ENCODE assay signal across 22 mouse cellular contexts in genomic region chr16:35741621-35742020, GRCm38 (mm10). TPM values are rescaled to one million over a fixed set of nuclear protein-coding genes. Genes with fewer than 3 reads are reported as not detected.
A peak's percentile ranks its signal among the peaks of the same experiment; 100 is the strongest.
DNase-seq lines count a peak whose midpoint lies in the region; ATAC-seq and TF ChIP-seq lines count a peak whose summit lies in the region.
"Had no signal": no experiment of that assay in that cellular context is flagged by ENCODE, and none has a peak within 500 bp of the region (broad histone marks: within the 10 kb centered on the region; RNA-seq: fewer than 3 reads in every experiment).

No protein-coding gene starts in this region.

- intact Hi-C loops in heart, adult 2 months (cut with DNase I), result no loop called here

- H3K36me3 ChIP-seq in kidney, embryonic 14.5 days (ENCODE audit: control insufficient read depth, insufficient read depth, low read length), result no peaks in the 10 kb centered on the region
- no peaks in the 10 kb centered on the region; the same call in 1 of the 2 replicates for H3K36me3 ChIP-seq in heart, adult 2 months (ENCODE audit: control insufficient read depth, insufficient read depth, low read length)
- H3K36me3 ChIP-seq: embryonic facial prominence, embryonic 15.5 days; forebrain, embryonic 10.5 days; hindbrain, embryonic 12.5 days had no signal

- H3K4me3 ChIP-seq in kidney, embryonic 14.5 days (ENCODE audit: low read length), result no peak overlapping the region
- H3K4me3 ChIP-seq in heart, adult 2 months, result no peak overlapping the region
- H3K4me3 ChIP-seq: embryonic facial prominence, embryonic 15.5 days; erythroblast, embryonic 14.5 days; forebrain, embryonic 10.5 days; heart, embryonic 13.5 days; hindbrain, embryonic 12.5 days had no signal

- H3K27ac ChIP-seq in kidney, embryonic 14.5 days (ENCODE audit: low read depth, low read length), result no peak overlapping the region
- no peak overlapping the region for H3K27ac ChIP-seq in heart, adult 2 months
- H3K27ac ChIP-seq: embryonic facial prominence, embryonic 15.5 days; forebrain, embryonic 10.5 days; heart, embryonic 13.5 days; hindbrain, embryonic 12.5 days had no signal

- TF ChIP-seq CTCF in heart, adult 2 months (IDR thresholded peaks at IDR 0.05), result no peak

- H3K79me2 ChIP-seq in heart, adult 2 months (replicated peaks; ENCODE audit: control insufficient read depth, insufficient read depth, low read length), result peaks cover 2% of the 10 kb centered on the region; the same call in 1 of the 2 replicates

- no peak overlapping the region for H3K9ac ChIP-seq in kidney, embryonic 14.5 days (ENCODE audit: low read depth, low read length)
- H3K9ac ChIP-seq in heart, adult 2 months (ENCODE audit: low read depth, low read length), result no peak overlapping the region
- H3K9ac ChIP-seq: embryonic facial prominence, embryonic 15.5 days; heart, embryonic 13.5 days; hindbrain, embryonic 12.5 days had no signal

- no peak for TF ChIP-seq EP300 in heart, adult 2 months (IDR thresholded peaks at IDR 0.05; ENCODE audit: insufficient read depth, low read depth, low read length)

- ATAC-seq in CD4-positive, CD25-positive, alpha-beta regulatory T cell, adult 4 months, result peak; percentile 13
- no peak for ATAC-seq in kidney, embryonic 14.5 days (ENCODE audit: low FRiP score, low TSS enrichment)
- no peak for ATAC-seq in granulocyte monocyte progenitor cell, adult 5-6 weeks (replicated peaks; ENCODE audit: poor library complexity, severe bottlenecking)
- ATAC-seq: forebrain, embryonic 14.5 days; hindbrain, embryonic 16.5 days had no signal

- no peaks in the 10 kb centered on the region for H3K9me3 ChIP-seq in kidney, embryonic 14.5 days (ENCODE audit: control insufficient read depth, low read length)
- H3K9me3 ChIP-seq: embryonic facial prominence, embryonic 15.5 days; forebrain, embryonic 10.5 days; heart, embryonic 13.5 days; hindbrain, embryonic 12.5 days had no signal

- no peak for TF ChIP-seq POLR2A in heart, adult 2 months (IDR thresholded peaks at IDR 0.05; ENCODE audit: insufficient read depth, low read depth, low read length)

- DNase-seq in induced T-regulatory cell, adult 2 months (ENCODE audit: low read depth), result peak; percentile 17
- DNase-seq in thymus, postnatal 10 days (ENCODE audit: low spot score in 2 of 2), result peak; percentile 28 to 52
- DNase-seq in thymus, postnatal 4 days, result peak; percentile 46
- DNase-seq in heart, adult 2 months, result no peak
- DNase-seq: adrenal gland, postnatal 10 days; cerebellum, adult 11 months; cerebellum, adult 9-10 months; cerebellum, postnatal 25 days; embryo, embryonic 11 days; gastrocnemius, postnatal 14 days; heart, postnatal 4 days; kidney, adult 11 months had no signal

- H3K27me3 ChIP-seq in kidney, embryonic 14.5 days (ENCODE audit: control insufficient read depth, insufficient read depth, low read length), result no peaks in the 10 kb centered on the region
- no peaks in the 10 kb centered on the region for H3K27me3 ChIP-seq in heart, adult 2 months (ENCODE audit: control insufficient read depth, insufficient read depth, low read length)
- H3K27me3 ChIP-seq: embryonic facial prominence, embryonic 15.5 days; heart, embryonic 13.5 days; hindbrain, embryonic 12.5 days had no signal

- WGBS in kidney, embryonic 14.5 days, result 92% methylated on average over 5 of the region's 5 CpGs
- WGBS in heart, adult 2 months, result 97% methylated on average over 5 of the region's 5 CpGs

- no peaks in the 10 kb centered on the region for H3K4me1 ChIP-seq in kidney, embryonic 14.5 days (ENCODE audit: control insufficient read depth, insufficient read depth, low read length)
- H3K4me1 ChIP-seq in heart, adult 2 months (ENCODE audit: control insufficient read depth, insufficient read depth, low read length), result peaks cover 11% of the 10 kb centered on the region

- no peak overlapping the region for H3K4me2 ChIP-seq in kidney, embryonic 14.5 days (replicated peaks; ENCODE audit: low read depth, low read length)
- H3K4me2 ChIP-seq: embryonic facial prominence, embryonic 15.5 days; hindbrain, embryonic 12.5 days had no signal

RNA-seq across cellular contexts. Expression of gene Dirc2, which starts 27.5 kb away (rescaled TPM):
- polyA plus RNA-seq in CD4-positive, CD25-positive, alpha-beta regulatory T cell, adult 4 months (2017; shearing (Covaris generic)), result 1 to 10 TPM; 2.2 to 5.6 TPM
- polyA plus RNA-seq in kidney, embryonic 14.5 days (2014; fragmentation: Nextera tagmentation; extraction: Ambion mirVana), result 14.3 and 17.9 TPM in 2 replicates
- total RNA-seq in granulocyte monocyte progenitor cell, adult 5-6 weeks (2014; fragmentation: Nextera tagmentation), result 24.9 and 31.7 TPM in 2 replicates
- 15.8 and 21.1 TPM in 2 replicates for total RNA-seq in granulocyte monocyte progenitor cell, adult 5-6 weeks (2017)
- total RNA-seq in heart, adult 2 months (2021), result 10 to 100 TPM; 49.9 to 61.9 TPM
- polyA plus RNA-seq in heart, adult 2 months (2012; rRNA removed), result 43.2 and 67.5 TPM in 2 replicates

RNA-seq across cellular contexts. Expression of gene Hspbap1, which starts 28.6 kb away (rescaled TPM):
- polyA plus RNA-seq in CD4-positive, CD25-positive, alpha-beta regulatory T cell, adult 4 months (2017; shearing (Covaris generic)), result 10 to 100 TPM; 35.1 to 36.3 TPM
- polyA plus RNA-seq in kidney, embryonic 14.5 days (2014; fragmentation: Nextera tagmentation; extraction: Ambion mirVana), result 12.6 and 18.5 TPM in 2 replicates
- 3.0 and 7.8 TPM in 2 replicates for total RNA-seq in granulocyte monocyte progenitor cell, adult 5-6 weeks (2014; fragmentation: Nextera tagmentation)
- 5.6 and 7.4 TPM in 2 replicates for total RNA-seq in granulocyte monocyte progenitor cell, adult 5-6 weeks (2017)
- 1 to 10 TPM; 2.5 to 2.6 TPM for total RNA-seq in heart, adult 2 months (2021)
- polyA plus RNA-seq in heart, adult 2 months (2012; rRNA removed), result 2.1 and 3.1 TPM in 2 replicates

Comparison
In these comparisons a context has a peak if more than half of its experiments do, and no peak if none do; other contexts are left out.
1. DNase-seq: peak in induced T-regulatory cell, adult 2 months (single experiment), thymus, postnatal 10 days (2 of 2) and thymus, postnatal 4 days (single experiment); none in heart, adult 2 months (0 of 2).